Mouse (Mus musculus) MEL (cell line): ENCODE measurements around the gene Tnfrsf13c. TPM values are rescaled to one million over a fixed set of nuclear protein-coding genes. Genes with fewer than 3 reads are reported as not detected.
A peak's percentile ranks its signal among the peaks of the same experiment; 100 is the strongest.

Experiments used
- DNase-seq: peaks from one replicate; pipeline ENCODE4 v3.0.0; 2011; ENCODE audit warnings: low read depth, low spot score
- H3K27ac ChIP-seq: 2 replicates; pipeline ENCODE4 v1.5.1; 2012; ENCODE audit warnings: low read depth, mild to moderate bottlenecking, control low read depth, low read length, moderate library complexity; ENCODE audit not compliant: control insufficient read depth
- H3K27me3 ChIP-seq, 2 experiments: fragments of 150-350 bp in 1 of 2; sonication (generic) in 1 of 2; 2 replicates each; pipeline ENCODE4 v1.6.1; 2012; ENCODE audit warnings: low read length in 2 of 2, mild to moderate bottlenecking in 2 of 2, improper control_type of control experiment in 1 of 2, moderate library complexity in 1 of 2; ENCODE audit not compliant: insufficient read depth in 2 of 2, control insufficient read depth in 1 of 2
- H3K36me3 ChIP-seq, 2 experiments: 2 replicates each; pipeline ENCODE4 v1.6.1; 2012 to 2014; ENCODE audit warnings: low read length in 2 of 2, improper control_type of control experiment in 1 of 2, inconsistent platforms in 1 of 2, mild to moderate bottlenecking in 1 of 2; ENCODE audit not compliant: insufficient read depth in 2 of 2, control insufficient read depth in 1 of 2
- H3K4me1 ChIP-seq, 2 experiments: fragments of 150-350 bp in 1 of 2; sonication (generic) in 1 of 2; 2 replicates each; pipeline ENCODE4 v1.6.1; 2012; ENCODE audit warnings: low read length in 2 of 2, improper control_type of control experiment in 1 of 2, mild to moderate bottlenecking in 1 of 2; ENCODE audit not compliant: insufficient read depth in 2 of 2, control insufficient read depth in 1 of 2
- H3K4me3 ChIP-seq, 2 experiments: fragments of 150-350 bp in 1 of 2; sonication (generic) in 1 of 2; 2 replicates each; pipeline ENCODE4 v1.5.1; 2012; ENCODE audit warnings: low read depth in 2 of 2, low read length in 2 of 2, mild to moderate bottlenecking in 2 of 2, moderate library complexity in 2 of 2, control low read depth in 1 of 2, improper control_type of control experiment in 1 of 2; ENCODE audit not compliant: control insufficient read depth in 1 of 2, insufficient read depth in 1 of 2
- H3K79me2 ChIP-seq: 2 replicates; pipeline ENCODE4 v1.6.1; 2012; ENCODE audit warnings: mild to moderate bottlenecking, low read length, moderate library complexity; ENCODE audit not compliant: control insufficient read depth, poor library complexity, insufficient read depth
- H3K9ac ChIP-seq: 2 replicates; pipeline ENCODE4 v1.6.1; 2012; ENCODE audit warnings: low read depth, mild to moderate bottlenecking, control low read depth, low read length, moderate library complexity; ENCODE audit not compliant: control insufficient read depth, poor library complexity, severe bottlenecking
- H3K9me3 ChIP-seq: fragments of 150-350 bp; sonication (generic); replicated peaks from 2 replicates; pipeline ENCODE4 v1.6.1; 2012; ENCODE audit warnings: mild to moderate bottlenecking, low read length, improper control_type of control experiment, moderate library complexity; ENCODE audit not compliant: insufficient read depth
- CHD1 ChIP-seq: IDR thresholded peaks from 2 replicates; pipeline ENCODE4 v1.6.1; 2012; ENCODE audit warnings: low read depth, mild to moderate bottlenecking, inconsistent platforms, low read length, improper control_type of control experiment
- CTCF ChIP-seq, 3 experiments: IDR thresholded peaks in 2 of 3; conservative IDR thresholded peaks in 1 of 3; 2 replicates each; pipeline ENCODE4 v1.5.1; 2011 to 2012; ENCODE audit warnings: low read length in 3 of 3, low read depth in 2 of 3, mild to moderate bottlenecking in 2 of 3, improper control_type of control experiment in 1 of 3, inconsistent platforms in 1 of 3, mixed read lengths in 1 of 3, moderate library complexity in 1 of 3; ENCODE audit not compliant: control insufficient read depth in 1 of 3, insufficient read depth in 1 of 3, poor library complexity in 1 of 3, severe bottlenecking in 1 of 3
- ELF1 ChIP-seq: IDR thresholded peaks from 2 replicates; pipeline ENCODE4 v1.6.1; 2014; ENCODE audit warnings: low read depth, mild to moderate bottlenecking, inconsistent platforms, low read length, improper control_type of control experiment, moderate library complexity
- GATA1 ChIP-seq: IDR thresholded peaks from 2 replicates; pipeline ENCODE4 v1.6.1; 2011; ENCODE audit warnings: low read depth, low read length, improper control_type of control experiment
- MAFK ChIP-seq: IDR thresholded peaks from 2 replicates; pipeline ENCODE4 v1.6.1; 2011; ENCODE audit warnings: low read depth, mild to moderate bottlenecking, low read length, improper control_type of control experiment, borderline replicate concordance
- MAX ChIP-seq: IDR thresholded peaks from 2 replicates; pipeline ENCODE4 v1.6.1; 2011; ENCODE audit warnings: low read length, improper control_type of control experiment
- MYB ChIP-seq: IDR thresholded peaks from 2 replicates; pipeline ENCODE4 v1.6.1; 2011; ENCODE audit warnings: mild to moderate bottlenecking, low read depth, low read length, improper control_type of control experiment
- MYC ChIP-seq: IDR thresholded peaks from 2 replicates; pipeline ENCODE4 v1.6.1; 2011; ENCODE audit warnings: low read depth, mild to moderate bottlenecking, low read length, improper control_type of control experiment, moderate library complexity
- POLR2A ChIP-seq, 2 experiments: IDR thresholded peaks; 2 replicates each; pipeline ENCODE4 v1.6.1; 2011 to 2012; ENCODE audit warnings: low read length in 2 of 2, mild to moderate bottlenecking in 2 of 2, control low read depth in 1 of 2, improper control_type of control experiment in 1 of 2, low read depth in 1 of 2, moderate library complexity in 1 of 2; ENCODE audit not compliant: control insufficient read depth in 1 of 2, insufficient read depth in 1 of 2, poor library complexity in 1 of 2
- POLR2AphosphoS2 ChIP-seq: IDR thresholded peaks from 2 replicates; pipeline ENCODE4 v1.6.1; 2011; ENCODE audit warnings: low read length, improper control_type of control experiment
- POLR2AphosphoS5 ChIP-seq: IDR thresholded peaks from 2 replicates; pipeline ENCODE4 v1.6.1; 2012; ENCODE audit warnings: low read depth, borderline replicate concordance, mild to moderate bottlenecking, inconsistent platforms, low read length, moderate library complexity, mixed read lengths
- RAD21 ChIP-seq: IDR thresholded peaks from 2 replicates; pipeline ENCODE4 v1.6.1; 2011; ENCODE audit warnings: mild to moderate bottlenecking, low read depth, low read length, improper control_type of control experiment
- RCOR1 ChIP-seq: IDR thresholded peaks from 2 replicates; pipeline ENCODE4 v1.6.1; 2012; ENCODE audit warnings: low read depth, mild to moderate bottlenecking, inconsistent platforms, low read length, improper control_type of control experiment
- SIN3A ChIP-seq: IDR thresholded peaks from 2 replicates; pipeline ENCODE4 v1.6.1; 2012; ENCODE audit warnings: low read length, improper control_type of control experiment, inconsistent platforms
- SMC3 ChIP-seq: IDR thresholded peaks from 2 replicates; pipeline ENCODE4 v1.6.1; 2011; ENCODE audit warnings: low read depth, low read length, improper control_type of control experiment
- TBP ChIP-seq: IDR thresholded peaks from 2 replicates; pipeline ENCODE4 v1.8.0; 2011; ENCODE audit warnings: low read depth, low read length, improper control_type of control experiment
- TCF12 ChIP-seq: IDR thresholded peaks from 2 replicates; pipeline ENCODE4 v1.6.1; 2014; ENCODE audit warnings: low read depth, mild to moderate bottlenecking, inconsistent platforms, low read length, improper control_type of control experiment, moderate library complexity
- UBTF ChIP-seq: IDR thresholded peaks from 2 replicates; pipeline ENCODE4 v1.6.1; 2012; ENCODE audit warnings: low read depth, mild to moderate bottlenecking, inconsistent platforms, low read length, improper control_type of control experiment, moderate library complexity, borderline replicate concordance; ENCODE audit not compliant: insufficient read depth
- USF1 ChIP-seq: IDR thresholded peaks from 2 replicates; pipeline ENCODE4 v1.6.1; 2014; ENCODE audit warnings: low read depth, mild to moderate bottlenecking, inconsistent platforms, low read length, improper control_type of control experiment, moderate library complexity
- USF2 ChIP-seq, 2 experiments: IDR thresholded peaks; 2 replicates each; pipeline ENCODE4 v1.6.1; 2011 to 2012; ENCODE audit warnings: improper control_type of control experiment in 2 of 2, low read length in 2 of 2, borderline replicate concordance in 1 of 2, inconsistent platforms in 1 of 2, low read depth in 1 of 2, mild to moderate bottlenecking in 1 of 2; ENCODE audit not compliant: insufficient read depth in 1 of 2
- ZC3H11A ChIP-seq: IDR thresholded peaks from 2 replicates; pipeline ENCODE4 v1.6.1; 2012; ENCODE audit warnings: low read depth, mild to moderate bottlenecking, inconsistent platforms, low read length, improper control_type of control experiment
- ZKSCAN1 ChIP-seq: IDR thresholded peaks from 2 replicates; pipeline ENCODE4 v1.6.1; 2012; ENCODE audit warnings: low read depth, mild to moderate bottlenecking, inconsistent platforms, low read length, improper control_type of control experiment, moderate library complexity
- polyA plus RNA-seq, 2 experiments: library from polyadenylated mRNA; stranded (reverse) in 1 of 2; unstranded in 1 of 2; fragments of >175 nt in 1 of 2; fragments of >200 nt in 1 of 2; gene quantifications; 2 replicates each; pipeline versions ENCODE4 v1.2.1 to v1.2.4; 2012; ENCODE audit warnings: low replicate concordance in 2 of 2, low read depth in 1 of 2; ENCODE audit not compliant: insufficient read length in 2 of 2, insufficient read depth in 1 of 2, missing spikeins in 1 of 2
- total RNA-seq: library from RNA; depleted of rRNA; stranded (reverse); fragments of 300-350 nt; gene quantifications from 2 replicates; pipeline ENCODE4 v1.2.3, GENCODE M21; 2012; rRNA removed

The Tnfrsf13c gene
- total RNA-seq (1.5 TPM in 2 replicates), polyA plus RNA-seq (under 1 TPM in 1 of 2 experiments, not detected in 1; 0.63 TPM)

GRCm38 (mm10) chr15:82223657-82224601 is at the start of gene Tnfrsf13c:
Gene Tnfrsf13c, minus strand, starts transcription at chr15:82224369.
- peak within 1 kb of the TSS; percentile 45 to 54 for H3K4me3 ChIP-seq
- H3K36me3 ChIP-seq, result peaks cover 0 to 5% of the 10 kb centered on the region in 2 experiments; a peak in 2 of 4 replicates
- peak within 1 kb of the TSS; percentile 57 for H3K9ac ChIP-seq
- H3K27ac ChIP-seq, result no peak within 1 kb of the TSS
- TF ChIP-seq SMC3 (no peak), GATA1 (no peak), MAX (peak; percentile 45; the same call in 1 of the 2 replicates), POLR2A (IDR thresholded peaks at IDR 0.05; ENCODE audit: control insufficient read depth in 1 of 2, insufficient read depth in 1 of 2, low read depth in 1 of 2, low read length in 2 of 2, poor library complexity in 1 of 2) (no peak), MYC (no peak), RCOR1 (no peak), SIN3A (0 out of 2 replicates have a peak, but pooled peaks have one; percentile 19), MAFK (no peak), ZKSCAN1 (no peak), ELF1 (no peak), CTCF (IDR thresholded peaks at IDR 0.05 in 2 of 3, conservative IDR thresholded peaks at IDR 0.05 in 1 of 3; ENCODE audit: control insufficient read depth in 1 of 3, insufficient read depth in 1 of 3, low read depth in 2 of 3, low read length in 3 of 3, poor library complexity in 1 of 3, severe bottlenecking in 1 of 3) (no peak), USF2 (IDR thresholded peaks at IDR 0.05; ENCODE audit: borderline replicate concordance in 1 of 2, insufficient read depth in 1 of 2, low read depth in 1 of 2, low read length in 2 of 2) (no peak), CHD1 (no peak), USF1 (no peak), ZC3H11A (no peak)
- TF ChIP-seq, all 39 proteins: peak for 2
- peaks cover 0 to 24% of the 10 kb centered on the region in 2 experiments; a peak in 3 of 4 replicates for H3K4me1 ChIP-seq
- H3K27me3 ChIP-seq, result no peaks in the 10 kb centered on the region
- DNase-seq, result peak; percentile 64
- no peaks in the 10 kb centered on the region for H3K79me2 ChIP-seq
- H3K9me3 ChIP-seq, result no peaks in the 10 kb centered on the region

GRCm38 (mm10) chr15:82272295-82272694 is 48.1 kb upstream of the Tnfrsf13c start:
- H3K79me2 ChIP-seq, result no peaks in the 10 kb centered on the region
- no peaks in the 10 kb centered on the region for H3K36me3 ChIP-seq
- H3K9ac ChIP-seq, result no peak overlapping the region
- no peak overlapping the region for H3K4me3 ChIP-seq
- no peaks in the 10 kb centered on the region for H3K27me3 ChIP-seq
- DNase-seq, result no peak
- no peaks in the 10 kb centered on the region for H3K4me1 ChIP-seq
- no peaks in the 10 kb centered on the region for H3K9me3 ChIP-seq
- TF ChIP-seq MYB, result no peak
- TF ChIP-seq USF2 (IDR thresholded peaks at IDR 0.05; ENCODE audit: borderline replicate concordance in 1 of 2, insufficient read depth in 1 of 2, low read depth in 1 of 2, low read length in 2 of 2), result no peak
- no peak for TF ChIP-seq POLR2A (IDR thresholded peaks at IDR 0.05; ENCODE audit: control insufficient read depth in 1 of 2, insufficient read depth in 1 of 2, low read depth in 1 of 2, low read length in 2 of 2, poor library complexity in 1 of 2)
- no peak for TF ChIP-seq MAX
- TF ChIP-seq MYC, result no peak
- TF ChIP-seq POLR2AphosphoS2, result no peak
- no peak for TF ChIP-seq TCF12
- no peak for TF ChIP-seq TBP
- no peak for TF ChIP-seq RAD21
- no peak for TF ChIP-seq UBTF
- no peak for TF ChIP-seq POLR2AphosphoS5
- no peak for TF ChIP-seq SMC3
- H3K27ac ChIP-seq, result no peak overlapping the region
